Mouse (Mus musculus): ENCODE data around the gene Tas2r143. TPM values are rescaled to one million over a fixed set of nuclear protein-coding genes. Genes with fewer than 3 reads are reported as not detected.

Gene Tas2r143
- polyA plus RNA-seq, 1 experiment, result not detected

GRCm38 (mm10) chr6:42419443-42419842 is 19.4 kb downstream of the Tas2r143 start:
- Histone ChIP-seq H3K9me3 (ENCODE audit: control insufficient read depth, low read length) (no peaks in the 10 kb centered on the region), H3K4me3 (replicated peaks) (no peak overlapping the region), H3K27me3 (ENCODE audit: control insufficient read depth) (no peaks in the 10 kb centered on the region), H3K4me1 (ENCODE audit: control insufficient read depth) (no peaks in the 10 kb centered on the region), H3K36me3 (ENCODE audit: control insufficient read depth) (no peaks in the 10 kb centered on the region)
- TF ChIP-seq TAL1 (IDR thresholded peaks at IDR 0.05; ENCODE audit: low read length) (no peak), GATA1 (IDR thresholded peaks at IDR 0.05; ENCODE audit: low read length) (no peak)

DNA sequence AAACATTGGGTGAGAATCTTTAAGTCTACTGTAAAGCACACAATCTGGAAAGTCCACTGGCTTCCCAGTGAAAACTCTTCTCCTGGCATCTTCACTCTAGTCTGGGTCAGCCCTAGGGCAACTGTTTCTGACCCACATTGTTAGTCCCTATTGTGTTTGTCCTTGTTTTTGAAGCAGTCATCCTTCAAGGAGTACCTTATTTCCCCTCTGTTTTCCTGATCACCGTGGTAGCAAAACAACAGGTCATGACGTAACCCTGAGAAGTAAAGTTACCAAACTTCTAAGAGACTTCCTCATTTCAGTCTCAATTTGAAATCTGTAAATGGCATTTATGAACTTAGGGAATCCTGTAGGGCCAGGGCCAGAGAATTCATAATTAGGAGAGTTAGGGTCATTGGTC is 21.4 kb downstream of the Tas2r143 start:
- TF ChIP-seq TAL1 (IDR thresholded peaks at IDR 0.05; ENCODE audit: low read length) (no peak), GATA1 (IDR thresholded peaks at IDR 0.05; ENCODE audit: low read length) (no peak)
- Histone ChIP-seq H3K4me3 (replicated peaks) (no peak overlapping the region), H3K27me3 (ENCODE audit: control insufficient read depth) (no peaks in the 10 kb centered on the region), H3K36me3 (ENCODE audit: control insufficient read depth) (no peaks in the 10 kb centered on the region), H3K4me1 (ENCODE audit: control insufficient read depth) (no peaks in the 10 kb centered on the region), H3K9me3 (ENCODE audit: control insufficient read depth, low read length) (no peaks in the 10 kb centered on the region)

DNA sequence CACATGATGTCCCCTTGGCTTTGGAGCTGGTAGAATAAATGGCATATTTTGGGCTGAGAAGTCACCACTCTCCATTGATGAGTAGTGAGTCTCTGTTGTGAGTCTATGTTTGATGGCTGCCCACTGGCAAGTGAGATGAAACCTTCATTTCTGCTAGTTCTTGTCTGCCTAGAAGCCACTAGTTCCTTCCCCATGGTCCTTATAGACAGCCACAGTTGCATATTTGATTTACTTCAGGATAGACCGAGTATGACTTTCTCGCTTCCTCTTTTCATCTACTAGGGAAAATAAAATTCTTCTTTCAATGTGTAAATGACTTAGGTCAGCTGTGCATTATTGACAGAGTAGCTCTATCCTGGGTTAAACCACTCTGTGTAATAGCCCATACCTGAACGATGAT is 24.4 kb downstream of the Tas2r143 start:
- no peaks in the 10 kb centered on the region for H3K27me3 ChIP-seq (ENCODE audit: control insufficient read depth)
- H3K4me3 ChIP-seq (replicated peaks), result no peak overlapping the region
- TF ChIP-seq GATA1 (IDR thresholded peaks at IDR 0.05; ENCODE audit: low read length) (no peak), TAL1 (IDR thresholded peaks at IDR 0.05; ENCODE audit: low read length) (no peak)
- H3K4me1 ChIP-seq (ENCODE audit: control insufficient read depth), result no peaks in the 10 kb centered on the region
- no peaks in the 10 kb centered on the region for H3K9me3 ChIP-seq (ENCODE audit: control insufficient read depth, low read length)
- no peaks in the 10 kb centered on the region for H3K36me3 ChIP-seq (ENCODE audit: control insufficient read depth)

GRCm38 (mm10) chr6:42426337-42426736 is 26.3 kb downstream of the Tas2r143 start:
- H3K4me3 ChIP-seq (replicated peaks), result no peak overlapping the region
- H3K4me1 ChIP-seq (ENCODE audit: control insufficient read depth), result no peaks in the 10 kb centered on the region
- TF ChIP-seq TAL1 (IDR thresholded peaks at IDR 0.05; ENCODE audit: low read length) (no peak), GATA1 (IDR thresholded peaks at IDR 0.05; ENCODE audit: low read length) (no peak)
- no peaks in the 10 kb centered on the region for H3K9me3 ChIP-seq (ENCODE audit: control insufficient read depth, low read length)
- H3K36me3 ChIP-seq (ENCODE audit: control insufficient read depth), result no peaks in the 10 kb centered on the region
- H3K27me3 ChIP-seq (ENCODE audit: control insufficient read depth), result no peaks in the 10 kb centered on the region

GRCm38 (mm10) chr6:42433554-42433953 is 33.5 kb downstream of the Tas2r143 start:
- no peaks in the 10 kb centered on the region for H3K27me3 ChIP-seq (ENCODE audit: control insufficient read depth)
- H3K36me3 ChIP-seq (ENCODE audit: control insufficient read depth), result no peaks in the 10 kb centered on the region
- H3K4me1 ChIP-seq (ENCODE audit: control insufficient read depth), result no peaks in the 10 kb centered on the region
- H3K4me3 ChIP-seq (replicated peaks), result no peak overlapping the region
- H3K9me3 ChIP-seq (ENCODE audit: control insufficient read depth, low read length), result no peaks in the 10 kb centered on the region
- no peak for TF ChIP-seq TAL1 (IDR thresholded peaks at IDR 0.05; ENCODE audit: low read length)
- no peak for TF ChIP-seq GATA1 (IDR thresholded peaks at IDR 0.05; ENCODE audit: low read length)

GRCm38 (mm10) chr6:42434446-42434845 is 34.4 kb downstream of the Tas2r143 start, which contains the start of gene Tas2r126:
Gene Tas2r126, plus strand, starts transcription at chr6:42434535.
- no peaks in the 10 kb centered on the region for H3K4me1 ChIP-seq (ENCODE audit: control insufficient read depth)
- TF ChIP-seq TAL1 (IDR thresholded peaks at IDR 0.05; ENCODE audit: low read length) (no peak), GATA1 (IDR thresholded peaks at IDR 0.05; ENCODE audit: low read length) (no peak)

DNA sequence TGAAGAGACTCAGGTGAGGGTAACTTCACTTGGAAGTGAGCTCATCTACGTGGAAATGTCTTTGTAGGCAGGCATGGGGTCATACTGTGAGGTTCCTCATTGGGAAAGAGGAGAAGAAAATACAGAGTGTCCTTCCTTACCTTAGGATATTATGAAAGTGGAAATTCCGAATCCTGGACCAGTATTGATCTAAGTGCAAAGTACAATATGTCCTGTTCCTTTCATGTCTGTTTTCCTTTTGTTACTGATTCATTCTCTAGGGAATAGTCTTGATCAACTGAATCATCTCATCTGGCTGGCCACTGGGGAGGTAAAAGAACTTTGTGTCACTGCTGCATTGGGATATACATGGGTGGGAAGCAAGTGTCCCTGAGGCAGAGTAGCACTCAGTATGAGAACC is 35.5 kb downstream of the Tas2r143 start:
- Histone ChIP-seq H3K9me3 (ENCODE audit: control insufficient read depth, low read length) (no peaks in the 10 kb centered on the region), H3K4me1 (ENCODE audit: control insufficient read depth) (no peaks in the 10 kb centered on the region), H3K27me3 (ENCODE audit: control insufficient read depth) (no peaks in the 10 kb centered on the region), H3K36me3 (ENCODE audit: control insufficient read depth) (no peaks in the 10 kb centered on the region), H3K4me3 (replicated peaks) (no peak overlapping the region)
- no peak for TF ChIP-seq TAL1 (IDR thresholded peaks at IDR 0.05; ENCODE audit: low read length)
- no peak for TF ChIP-seq GATA1 (IDR thresholded peaks at IDR 0.05; ENCODE audit: low read length)

More at GRCm38 (mm10) chr6:42434446-42434845, 34.4 kb downstream of the Tas2r143 start, which contains the start of gene Tas2r126:
- no peaks in the 10 kb centered on the region for H3K27me3 ChIP-seq (ENCODE audit: control insufficient read depth)
- H3K9me3 ChIP-seq (ENCODE audit: control insufficient read depth, low read length), result no peaks in the 10 kb centered on the region
- no peak within 1 kb of the TSS for H3K4me3 ChIP-seq (replicated peaks)
- H3K36me3 ChIP-seq (ENCODE audit: control insufficient read depth), result no peaks in the 10 kb centered on the region

- TF ChIP-seq TAL1 (IDR thresholded peaks at IDR 0.05; ENCODE audit: low read length) (no peak), GATA1 (IDR thresholded peaks at IDR 0.05; ENCODE audit: low read length) (no peak)
- H3K36me3 ChIP-seq (ENCODE audit: control insufficient read depth), result no peaks in the 10 kb centered on the region
- H3K4me3 ChIP-seq (replicated peaks), result no peak overlapping the region
- no peaks in the 10 kb centered on the region for H3K4me1 ChIP-seq (ENCODE audit: control insufficient read depth)
- no peaks in the 10 kb centered on the region for H3K27me3 ChIP-seq (ENCODE audit: control insufficient read depth)
- H3K9me3 ChIP-seq (ENCODE audit: control insufficient read depth, low read length), result no peaks in the 10 kb centered on the region
Observed at GRCm38 (mm10) chr6:42441395-42441794, 41.4 kb downstream of the Tas2r143 start.

GRCm38 (mm10) chr6:42444491-42444890 is 44.5 kb downstream of the Tas2r143 start:
- TF ChIP-seq GATA1 (IDR thresholded peaks at IDR 0.05; ENCODE audit: low read length) (no peak), TAL1 (IDR thresholded peaks at IDR 0.05; ENCODE audit: low read length) (no peak)
- Histone ChIP-seq H3K4me3 (replicated peaks) (no peak overlapping the region), H3K4me1 (ENCODE audit: control insufficient read depth) (no peaks in the 10 kb centered on the region), H3K27me3 (ENCODE audit: control insufficient read depth) (no peaks in the 10 kb centered on the region), H3K36me3 (ENCODE audit: control insufficient read depth) (no peaks in the 10 kb centered on the region), H3K9me3 (ENCODE audit: control insufficient read depth, low read length) (no peaks in the 10 kb centered on the region)

GRCm38 (mm10) chr6:42447381-42447780 is 47.3 kb downstream of the Tas2r143 start:
- no peak for TF ChIP-seq GATA1 (IDR thresholded peaks at IDR 0.05; ENCODE audit: low read length)
- no peak for TF ChIP-seq TAL1 (IDR thresholded peaks at IDR 0.05; ENCODE audit: low read length)
- Histone ChIP-seq H3K4me1 (ENCODE audit: control insufficient read depth) (no peaks in the 10 kb centered on the region), H3K4me3 (replicated peaks) (no peak overlapping the region), H3K9me3 (ENCODE audit: control insufficient read depth, low read length) (no peaks in the 10 kb centered on the region), H3K27me3 (ENCODE audit: control insufficient read depth) (no peaks in the 10 kb centered on the region), H3K36me3 (ENCODE audit: control insufficient read depth) (no peaks in the 10 kb centered on the region)

Other genes starting within 250 kb of the Tas2r143 start
- not detected in 2 replicates for gene Tas2r144, start 184.9 kb upstream of the Tas2r143 start, polyA plus RNA-seq (2012)
- 0.07 TPM in 1 of 2 replicates, not detected in the other for gene Gstk1, start 154.3 kb upstream of the Tas2r143 start, polyA plus RNA-seq (2012)
- not detected in 2 replicates for gene Tmem139, start 138.3 kb upstream of the Tas2r143 start, polyA plus RNA-seq (2012)
- 0.34 and 0.39 TPM in 2 replicates for gene Casp2, start 135.3 kb upstream of the Tas2r143 start, polyA plus RNA-seq (2012)
- gene Clcn1, start 113.6 kb upstream of the Tas2r143 start, polyA plus RNA-seq (2012), result not detected in 2 replicates
- gene Fam131b, start 75.6 kb upstream of the Tas2r143 start, polyA plus RNA-seq (2012), result not detected in 2 replicates
- gene Zyx, start 50.6 kb upstream of the Tas2r143 start, polyA plus RNA-seq (2012), result 4.1 TPM in 2 replicates
- gene Epha1, start 27.0 kb upstream of the Tas2r143 start, polyA plus RNA-seq (2012), result 0.02 TPM in 1 of 2 replicates, not detected in the other
- not detected in 2 replicates for gene Tas2r135, start 5.2 kb downstream of the Tas2r143 start, polyA plus RNA-seq (2012)
- gene Tas2r126, start 34.3 kb downstream of the Tas2r143 start, polyA plus RNA-seq (2012), result not detected in 2 replicates
- gene Olfr458, start 65.0 kb downstream of the Tas2r143 start, polyA plus RNA-seq (2012), result not detected in 2 replicates
- gene Olfr457, start 76.1 kb downstream of the Tas2r143 start, polyA plus RNA-seq (2012), result not detected in 2 replicates
- gene Olfr456, start 87.0 kb downstream of the Tas2r143 start, polyA plus RNA-seq (2012), result not detected in 2 replicates
- not detected in 2 replicates for gene Olfr455, start 147.3 kb downstream of the Tas2r143 start, polyA plus RNA-seq (2012)
- gene Tcaf3, start 197.5 kb downstream of the Tas2r143 start, polyA plus RNA-seq (2012), result not detected in 2 replicates
- 0.09 TPM in 1 of 2 replicates, not detected in the other for gene Tcaf2, start 245.0 kb downstream of the Tas2r143 start, polyA plus RNA-seq (2012)